Mouse (Mus musculus): ENCODE measurements around the gene Hprt. TPM values are rescaled to one million over a fixed set of nuclear protein-coding genes. Genes with fewer than 3 reads are reported as not detected.

Hprt gene
- polyA plus RNA-seq, 1 experiment from 2014 or later: 237 TPM

DNA sequence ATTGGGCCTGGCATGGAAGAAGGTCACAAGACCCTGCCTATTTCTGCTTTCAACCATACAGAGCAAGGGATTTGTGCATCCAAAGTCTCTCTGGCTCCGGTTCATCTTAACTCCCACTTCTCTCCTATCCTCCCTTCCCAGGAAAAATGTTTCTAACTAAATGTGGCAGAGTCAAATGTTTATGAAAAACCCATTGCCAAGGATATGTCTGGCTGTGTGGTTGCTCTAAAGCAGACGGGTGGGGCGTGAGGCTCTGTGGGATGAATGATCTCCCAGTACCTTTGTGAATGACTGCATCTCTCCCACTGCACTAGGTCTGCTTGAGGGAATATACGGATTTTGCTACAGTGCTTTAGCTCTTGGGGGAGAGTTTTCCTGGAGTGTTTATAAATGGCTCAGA lies 58.1 kb downstream of the Hprt start:
- Histone ChIP-seq H3K36me3 (no peaks in the 10 kb centered on the region), H3K4me2 (no peak overlapping the region), H3K4me3 (replicated peaks) (no peak overlapping the region), H3K27me3 (replicated peaks) (no peaks in the 10 kb centered on the region), H3K9me3 (no peaks in the 10 kb centered on the region), H3K9ac (no peak overlapping the region), H3K27ac (peak overlapping the region; percentile 69; the same call in 1 of the 2 replicates), H3K4me1 (0 out of 2 replicates have a peak, but pooled peaks cover 2% of the 10 kb centered on the region)
- WGBS: 48% methylated on average over 4 of the region's 4 CpGs
- ATAC-seq (ENCODE audit: insufficient read depth, low FRiP score, low read depth): no peak; the same call in 1 of the 2 replicates

GRCm38 (mm10) chrX:53046911-53047310 lies 59.0 kb downstream of the Hprt start:
- no peak overlapping the region for H3K27ac ChIP-seq
- 35% methylated on average over 2 of the region's 2 CpGs for WGBS
- H3K4me3 ChIP-seq (replicated peaks): no peak overlapping the region

DNA sequence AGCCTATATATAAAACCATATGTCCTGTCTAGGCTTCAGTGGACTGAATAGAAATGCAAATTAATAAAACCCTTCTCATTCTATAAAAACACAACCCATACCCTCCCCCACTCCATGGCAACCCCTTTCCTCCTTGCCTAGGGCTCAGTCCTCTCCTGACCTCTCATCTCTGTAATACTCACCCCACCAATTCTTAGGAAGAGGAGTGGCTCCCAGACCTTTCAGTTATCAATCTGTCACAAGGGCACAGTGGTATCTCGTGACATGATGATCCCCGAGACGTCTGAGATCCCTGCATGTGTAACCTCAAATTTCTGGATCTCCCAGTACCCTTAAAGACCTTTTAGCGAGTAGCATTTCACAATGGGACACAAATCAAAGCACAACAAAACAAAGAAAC lies 61.3 kb downstream of the Hprt start:
- Histone ChIP-seq H3K27ac (no peak overlapping the region), H3K27me3 (replicated peaks) (no peaks in the 10 kb centered on the region), H3K4me2 (no peak overlapping the region), H3K4me3 (replicated peaks) (no peak overlapping the region), H3K9me3 (no peaks in the 10 kb centered on the region), H3K9ac (no peak overlapping the region), H3K4me1 (peaks cover 8% of the 10 kb centered on the region; the same call in 1 of the 2 replicates), H3K36me3 (no peaks in the 10 kb centered on the region)
- ATAC-seq (ENCODE audit: insufficient read depth, low FRiP score, low read depth): no peak
- WGBS: 52% methylated on average over 4 of the region's 4 CpGs

More at GRCm38 (mm10) chrX:53046911-53047310, 59.0 kb downstream of the Hprt start:
- 0 out of 2 replicates have a peak, but pooled peaks have one; percentile 56 for ATAC-seq (ENCODE audit: insufficient read depth, low FRiP score, low read depth)
- Histone ChIP-seq H3K27me3 (replicated peaks) (no peaks in the 10 kb centered on the region), H3K4me1 (0 out of 2 replicates have a peak, but pooled peaks cover 2% of the 10 kb centered on the region), H3K36me3 (no peaks in the 10 kb centered on the region), H3K9me3 (no peaks in the 10 kb centered on the region), H3K9ac (no peak overlapping the region), H3K4me2 (no peak overlapping the region)

- Histone ChIP-seq H3K36me3 (no peaks in the 10 kb centered on the region), H3K9me3 (no peaks in the 10 kb centered on the region), H3K4me3 (replicated peaks) (no peak overlapping the region), H3K4me1 (peaks cover 8% of the 10 kb centered on the region; the same call in 1 of the 2 replicates), H3K27ac (no peak overlapping the region), H3K9ac (no peak overlapping the region), H3K27me3 (replicated peaks) (no peaks in the 10 kb centered on the region), H3K4me2 (peak overlapping the region; percentile 32)
- WGBS: 14% methylated on average over 6 of the region's 9 CpGs
- ATAC-seq (ENCODE audit: insufficient read depth, low FRiP score, low read depth): no peak
Measured at GRCm38 (mm10) chrX:53050353-53050752, 62.4 kb downstream of the Hprt start.

GRCm38 (mm10) chrX:53052652-53053500 lies 64.9 kb downstream of the Hprt start:
- Histone ChIP-seq H3K4me3 (replicated peaks) (no peak overlapping the region), H3K27me3 (replicated peaks) (no peaks in the 10 kb centered on the region), H3K4me1 (peaks cover 6% of the 10 kb centered on the region; the same call in 1 of the 2 replicates), H3K36me3 (no peaks in the 10 kb centered on the region), H3K4me2 (peak overlapping the region; percentile 27), H3K9ac (no peak overlapping the region), H3K27ac (peak overlapping the region; percentile 31; the same call in 1 of the 2 replicates), H3K9me3 (no peaks in the 10 kb centered on the region)
- WGBS: 15% methylated on average over 13 of the region's 13 CpGs
- peak; percentile 25; the same call in 1 of the 2 replicates for ATAC-seq (ENCODE audit: insufficient read depth, low FRiP score, low read depth)

GRCm38 (mm10) chrX:53053885-53054284 lies 65.9 kb downstream of the Hprt start:
- Histone ChIP-seq H3K4me1 (peaks cover 6% of the 10 kb centered on the region; the same call in 1 of the 2 replicates), H3K9me3 (no peaks in the 10 kb centered on the region), H3K4me3 (replicated peaks) (peak overlapping the region; percentile 23), H3K27ac (peak overlapping the region; percentile 12; the same call in 1 of the 2 replicates), H3K36me3 (no peaks in the 10 kb centered on the region), H3K9ac (no peak overlapping the region), H3K4me2 (peak overlapping the region; percentile 42), H3K27me3 (replicated peaks) (no peaks in the 10 kb centered on the region)
- 53% methylated on average over 5 of the region's 5 CpGs for WGBS
- no peak for ATAC-seq (ENCODE audit: insufficient read depth, low FRiP score, low read depth)

DNA sequence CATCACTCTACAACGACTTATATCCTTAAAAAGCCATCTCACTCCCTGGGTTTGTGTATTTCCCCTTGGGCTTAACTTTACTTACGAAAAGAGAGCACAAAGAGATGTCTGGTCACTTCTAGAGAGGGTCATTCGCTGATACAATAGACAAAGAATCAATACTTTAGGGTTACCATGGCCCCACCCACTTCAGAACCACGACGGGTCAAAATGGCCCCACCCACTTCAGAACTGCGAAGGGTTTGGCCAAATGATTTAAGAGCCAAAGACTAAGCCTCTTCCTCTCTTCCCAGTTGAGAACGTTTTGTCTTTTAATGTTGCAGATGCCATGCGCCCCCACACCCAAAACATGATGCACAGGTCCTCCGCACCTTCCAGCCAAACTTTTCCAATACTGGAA lies 67.8 kb downstream of the Hprt start:
- H3K4me2 ChIP-seq: peak overlapping the region; percentile 57
- peak overlapping the region; percentile 57 for H3K4me3 ChIP-seq (replicated peaks)
- no peaks in the 10 kb centered on the region for H3K36me3 ChIP-seq
- H3K27ac ChIP-seq: peak overlapping the region; percentile 89; the same call in 1 of the 2 replicates
- H3K27me3 ChIP-seq (replicated peaks): no peaks in the 10 kb centered on the region
- WGBS: 21% methylated on average over 9 of the region's 9 CpGs
- no peaks in the 10 kb centered on the region for H3K9me3 ChIP-seq
- H3K4me1 ChIP-seq: peaks cover 6% of the 10 kb centered on the region; the same call in 1 of the 2 replicates
- H3K9ac ChIP-seq: 0 out of 2 replicates have a peak overlapping the region, but pooled peaks have one; percentile 45
- no peak for ATAC-seq (ENCODE audit: insufficient read depth, low FRiP score, low read depth)

DNA sequence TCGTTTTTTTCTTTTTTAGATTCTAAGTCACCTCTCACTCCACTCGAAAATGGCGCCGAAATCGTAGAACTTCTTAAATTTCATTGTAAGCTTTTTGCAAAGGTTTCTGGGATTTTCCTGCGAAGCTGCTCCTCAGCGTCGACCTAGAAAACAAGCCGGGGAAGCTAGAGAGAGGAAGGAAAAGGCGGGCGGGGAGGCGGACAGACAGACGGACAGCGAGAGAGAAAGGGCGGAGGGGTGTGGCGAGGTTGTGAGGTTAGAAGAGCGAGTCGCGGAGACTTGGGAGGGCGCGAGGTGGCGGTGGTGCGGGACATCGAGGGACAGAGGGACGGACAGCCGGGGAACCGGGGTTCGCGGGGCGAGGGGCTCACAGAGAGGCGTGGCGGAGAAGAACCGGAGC lies 68.7 kb downstream of the Hprt start:
- peak overlapping the region; percentile 45; the same call in 1 of the 2 replicates for H3K9ac ChIP-seq
- no peak for ATAC-seq (ENCODE audit: insufficient read depth, low FRiP score, low read depth)
- H3K4me3 ChIP-seq (replicated peaks): peak overlapping the region; percentile 57
- peaks cover 6% of the 10 kb centered on the region; the same call in 1 of the 2 replicates for H3K4me1 ChIP-seq
- H3K27ac ChIP-seq: peak overlapping the region; percentile 89
- H3K27me3 ChIP-seq (replicated peaks): no peaks in the 10 kb centered on the region
- no peaks in the 10 kb centered on the region for H3K36me3 ChIP-seq
- no peaks in the 10 kb centered on the region for H3K9me3 ChIP-seq
- H3K4me2 ChIP-seq: peak overlapping the region; percentile 57
- WGBS: 22% methylated on average over 30 of the region's 33 CpGs

DNA sequence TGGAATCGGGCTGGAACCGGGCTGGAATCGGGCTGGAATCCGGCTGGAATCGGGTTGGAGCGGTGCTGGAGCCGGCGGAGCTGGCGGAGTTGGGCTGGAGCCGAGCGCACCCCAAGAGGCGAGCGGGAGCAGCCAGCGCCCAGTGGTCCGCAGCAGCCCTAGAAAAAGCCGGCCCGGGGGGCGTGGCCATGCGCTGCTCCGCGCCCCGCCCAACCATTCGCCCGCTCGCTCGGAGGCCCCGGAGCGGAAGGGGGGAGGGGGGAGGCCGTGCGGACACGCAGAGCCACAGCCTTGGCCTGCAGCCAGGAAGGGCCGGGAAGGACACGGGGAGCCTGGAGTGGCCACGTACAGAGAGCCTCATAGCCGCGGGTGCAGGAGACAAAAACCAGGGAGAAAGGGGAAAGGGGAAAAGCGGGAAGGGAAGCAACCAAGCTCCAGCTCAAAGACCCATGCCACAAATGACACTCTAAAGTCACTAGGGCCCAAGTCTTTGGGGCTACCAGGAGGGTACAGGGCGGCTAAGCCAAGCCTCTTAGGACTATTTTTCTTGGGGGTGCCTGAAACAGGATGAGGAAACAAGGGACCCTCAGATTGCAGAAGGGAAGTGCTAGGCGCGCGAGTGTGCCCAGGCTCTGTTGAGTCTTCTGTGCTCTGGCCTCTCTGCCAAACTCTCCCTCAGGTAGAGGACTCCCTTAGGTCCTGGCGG lies 69.3 kb downstream of the Hprt start:
- Histone ChIP-seq H3K4me2 (peak overlapping the region; percentile 57), H3K9ac (peak overlapping the region; percentile 45; the same call in 1 of the 2 replicates), H3K27ac (peak overlapping the region; percentile 89), H3K4me1 (peaks cover 6% of the 10 kb centered on the region; the same call in 1 of the 2 replicates), H3K9me3 (no peaks in the 10 kb centered on the region), H3K36me3 (no peaks in the 10 kb centered on the region), H3K4me3 (replicated peaks) (peak overlapping the region; percentile 57), H3K27me3 (replicated peaks) (no peaks in the 10 kb centered on the region)
- peak; percentile 86 for ATAC-seq (ENCODE audit: insufficient read depth, low FRiP score, low read depth)
- WGBS: 18% methylated on average over 40 of the region's 42 CpGs

GRCm38 (mm10) chrX:53057760-53058090 lies 69.8 kb downstream of the Hprt start:
- H3K27ac ChIP-seq: peak overlapping the region; percentile 86
- H3K27me3 ChIP-seq (replicated peaks): no peaks in the 10 kb centered on the region
- H3K4me2 ChIP-seq: peak overlapping the region; percentile 57
- 36% methylated on average over 6 of the region's 6 CpGs for WGBS
- no peaks in the 10 kb centered on the region for H3K36me3 ChIP-seq
- no peaks in the 10 kb centered on the region for H3K9me3 ChIP-seq
- H3K9ac ChIP-seq: no peak overlapping the region
- H3K4me1 ChIP-seq: peaks cover 6% of the 10 kb centered on the region; the same call in 1 of the 2 replicates
- ATAC-seq (ENCODE audit: insufficient read depth, low FRiP score, low read depth): no peak
- H3K4me3 ChIP-seq (replicated peaks): peak overlapping the region; percentile 57

DNA sequence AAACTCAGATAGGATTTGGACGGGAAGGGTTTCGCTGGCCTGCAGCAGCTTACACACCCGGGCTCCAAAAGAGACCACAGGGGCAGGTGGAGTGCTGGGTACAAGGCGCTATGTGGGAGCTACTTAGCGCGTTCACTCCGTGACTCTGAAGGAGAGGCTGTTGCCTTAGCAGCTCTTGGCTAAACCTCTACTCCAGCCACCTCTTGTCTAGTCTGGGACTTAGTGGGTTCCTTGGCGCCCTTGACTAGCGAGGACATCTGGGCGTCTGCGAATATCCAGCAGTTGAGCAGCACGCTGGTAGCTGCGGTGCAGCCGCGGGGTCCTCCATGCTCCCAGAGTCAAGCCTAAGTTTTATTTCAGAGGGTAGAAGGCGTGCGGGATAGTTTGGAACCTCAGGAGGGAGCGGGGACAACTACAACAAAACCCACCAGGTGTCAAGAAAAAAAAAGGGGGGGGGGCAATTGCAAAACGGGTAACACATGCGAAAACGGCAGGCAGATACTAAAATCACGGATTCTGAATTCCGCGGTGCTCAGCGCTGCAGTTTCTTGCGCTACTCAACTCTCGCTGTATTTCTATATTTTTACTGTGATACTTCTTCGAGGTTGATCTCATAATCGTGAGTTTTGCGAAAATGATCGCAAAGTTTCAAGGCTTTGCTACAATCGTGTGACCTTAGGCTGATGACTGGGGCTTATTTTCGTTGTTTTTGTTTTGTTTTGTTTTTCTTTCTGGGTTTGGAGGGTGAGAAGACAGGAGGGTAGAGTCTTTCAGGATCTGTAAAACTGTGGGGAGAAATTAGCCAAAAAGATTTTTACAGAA lies 70.7 kb downstream of the Hprt start:
- no peak for ATAC-seq (ENCODE audit: insufficient read depth, low FRiP score, low read depth)
- WGBS: 16% methylated on average over 33 of the region's 33 CpGs
- H3K36me3 ChIP-seq: no peaks in the 10 kb centered on the region
- peak overlapping the region; percentile 19; the same call in 1 of the 2 replicates for H3K9ac ChIP-seq
- no peaks in the 10 kb centered on the region for H3K27me3 ChIP-seq (replicated peaks)
- peak overlapping the region; percentile 27 for H3K4me3 ChIP-seq (replicated peaks)
- H3K9me3 ChIP-seq: no peaks in the 10 kb centered on the region
- H3K4me2 ChIP-seq: peak overlapping the region; percentile 57
- 0 out of 2 replicates have a peak, but pooled peaks cover 3% of the 10 kb centered on the region for H3K4me1 ChIP-seq
- peak overlapping the region; percentile 57; the same call in 1 of the 2 replicates for H3K27ac ChIP-seq
